Mouse (Mus musculus) limb, embryonic 12.5 days (tissue): ENCODE results near the gene Gm8922. TPM values are rescaled to one million over a fixed set of nuclear protein-coding genes. Genes with fewer than 3 reads are reported as not detected.
"Not testable (repeated sequence)": the region's sequence is repeated elsewhere in the genome, so short reads cannot be mapped to it uniquely, and the experiment has no call there.

ENCODE experiments used
- ATAC-seq: fragments of 200-750 bp; cut with Nextera tagmentation; 2 replicates; pipeline ENCODE4 v1.8.0; 2017; ENCODE audit warnings: low read depth, moderate TSS enrichment; ENCODE audit not compliant: insufficient number of reproducible peaks, insufficient read depth, low FRiP score, low TSS enrichment
- H3K27ac ChIP-seq: fragments of 300-500 bp; sonication (generic); 2 replicates; pipeline ENCODE4 v1.5.1; 2016; ENCODE audit warnings: mild to moderate bottlenecking, moderate library complexity
- H3K27me3 ChIP-seq: fragments of 300-500 bp; sonication (generic); 2 replicates; pipeline ENCODE4 v1.6.1; 2016; ENCODE audit warnings: mild to moderate bottlenecking, moderate library complexity
- H3K36me3 ChIP-seq: fragments of 300-500 bp; sonication (generic); 2 replicates; pipeline ENCODE4 v1.6.1; 2016; ENCODE audit warnings: mild to moderate bottlenecking, moderate library complexity
- H3K4me1 ChIP-seq: fragments of 300-500 bp; sonication (generic); replicated peaks from 2 replicates; pipeline ENCODE4 v1.6.1; 2016
- H3K4me2 ChIP-seq: fragments of 300-500 bp; sonication (generic); 2 replicates; pipeline ENCODE4 v1.6.1; 2016; ENCODE audit warnings: mild to moderate bottlenecking, moderate library complexity
- H3K4me3 ChIP-seq: fragments of 300-500 bp; sonication (generic); replicated peaks from 2 replicates; pipeline ENCODE4 v1.5.1; 2016; ENCODE audit warnings: mild to moderate bottlenecking
- H3K9ac ChIP-seq: fragments of 300-500 bp; sonication (generic); replicated peaks from 2 replicates; pipeline ENCODE4 v1.6.1; 2016; ENCODE audit warnings: mild to moderate bottlenecking, moderate library complexity
- H3K9me3 ChIP-seq: fragments of 300-500 bp; sonication (generic); 2 replicates; pipeline ENCODE4 v1.6.1; 2016; ENCODE audit warnings: mild to moderate bottlenecking, moderate library complexity
- WGBS: fragments of 180-500 bp; shearing (Covaris S2); methylation state at CpG from one replicate; pipeline ENCODE4 v1.1.7; 2016; 5-methylcytosine and 5-hydroxymethylcytosine counted together
- polyA plus RNA-seq: library from polyadenylated mRNA; unstranded; fragments of >200 nt; fragmentation: Nextera tagmentation; extraction: Ambion mirVana; gene quantifications from 2 replicates; pipeline ENCODE4 v1.2.1, GENCODE M21; 2016

Gm8922 gene
- not detected in 2 replicates for polyA plus RNA-seq

DNA sequence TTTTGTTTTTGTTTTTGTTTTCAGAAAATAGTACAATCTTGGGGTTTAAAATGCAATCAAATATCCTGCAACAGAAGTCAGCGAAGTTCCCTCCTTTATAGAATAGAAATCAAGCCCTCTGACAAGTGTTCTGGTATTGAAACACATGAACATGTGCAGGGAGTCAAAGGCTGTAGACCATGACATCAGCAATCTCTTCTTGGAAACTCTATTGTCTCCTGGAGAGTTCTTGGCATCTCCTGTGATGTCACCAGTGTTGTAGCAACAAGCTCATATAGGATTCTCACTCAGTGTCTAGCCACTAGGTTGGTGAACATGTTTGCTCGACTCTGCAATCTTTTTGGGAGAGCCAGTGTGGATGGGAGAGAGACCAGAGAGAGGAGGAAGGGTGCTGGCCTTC is at the start of gene Gm8922:
TSS of gene Gm8922 (plus strand) at position 301 of the 400 bp plus-strand sequence.
- H3K27ac ChIP-seq, H3K4me2 ChIP-seq, H3K9me3 ChIP-seq, H3K4me3 ChIP-seq, H3K36me3 ChIP-seq, H3K4me1 ChIP-seq, H3K27me3 ChIP-seq, H3K9ac ChIP-seq, ATAC-seq: not testable (repeated sequence)
- WGBS = no CpG with 5 or more reads among the region's 2 CpGs

Other genes starting within 250 kb of the Gm8922 start
- not detected in 2 replicates for gene Gm8906, start 179.3 kb upstream of the Gm8922 start, polyA plus RNA-seq
- not detected in 2 replicates for gene Gm6460, start 87.0 kb upstream of the Gm8922 start, polyA plus RNA-seq
- not detected in 2 replicates for gene Gm8926, start 88.6 kb downstream of the Gm8922 start, polyA plus RNA-seq
- gene Gm6465, start 163.6 kb downstream of the Gm8922 start, polyA plus RNA-seq = not detected in 2 replicates
- not detected in 2 replicates for gene 4933402N22Rik, start 236.1 kb downstream of the Gm8922 start, polyA plus RNA-seq